Mouse (Mus musculus) heart, embryonic 13.5 days (tissue): ENCODE data around the gene Bsg. TPM values are rescaled to one million over a fixed set of nuclear protein-coding genes. Genes with fewer than 3 reads are reported as not detected.
A peak's percentile ranks its signal among the peaks of the same experiment; 100 is the strongest.
"Not testable (repeated sequence)": the region's sequence is repeated elsewhere in the genome, so short reads cannot be mapped to it uniquely, and the experiment has no call there.

Experiments used
- ATAC-seq: fragments of 200-750 bp; cut with Nextera tagmentation; 2 replicates; pipeline ENCODE4 v1.8.0; 2017; ENCODE audit warnings: moderate TSS enrichment; ENCODE audit not compliant: insufficient number of reproducible peaks, low FRiP score, low TSS enrichment; ENCODE audit errors: extremely low read depth
- H3K27ac ChIP-seq: fragments of 300-500 bp; sonication (generic); replicated peaks from 2 replicates; pipeline ENCODE4 v1.5.1; 2015; ENCODE audit warnings: moderate library complexity, mild to moderate bottlenecking, inconsistent platforms
- H3K27me3 ChIP-seq: fragments of 300-500 bp; sonication (generic); replicated peaks from 2 replicates; pipeline ENCODE4 v1.6.1; 2015; ENCODE audit warnings: mild to moderate bottlenecking, inconsistent platforms
- H3K36me3 ChIP-seq: fragments of 300-500 bp; sonication (generic); 2 replicates; pipeline ENCODE4 v1.6.1; 2015; ENCODE audit warnings: mild to moderate bottlenecking, inconsistent platforms
- H3K4me1 ChIP-seq: fragments of 300-500 bp; sonication (generic); 2 replicates; pipeline ENCODE4 v1.6.1; 2015; ENCODE audit warnings: inconsistent platforms
- H3K4me2 ChIP-seq: fragments of 300-500 bp; sonication (generic); 2 replicates; pipeline ENCODE4 v1.6.1; 2015; ENCODE audit warnings: inconsistent platforms, mild to moderate bottlenecking, moderate library complexity
- H3K4me3 ChIP-seq: fragments of 300-500 bp; sonication (generic); 2 replicates; pipeline ENCODE4 v1.5.1; 2015; ENCODE audit warnings: moderate library complexity, mild to moderate bottlenecking, inconsistent platforms
- H3K9ac ChIP-seq: fragments of 300-500 bp; sonication (generic); 2 replicates; pipeline ENCODE4 v1.6.1; 2015; ENCODE audit warnings: inconsistent platforms, mild to moderate bottlenecking, moderate library complexity
- H3K9me3 ChIP-seq: fragments of 300-500 bp; sonication (generic); 2 replicates; pipeline ENCODE4 v1.6.1; 2016; ENCODE audit warnings: inconsistent platforms
- WGBS: fragments of 180-500 bp; shearing (Covaris S2); methylation state at CpG from one replicate; pipeline ENCODE4 v1.1.7; 2015; ENCODE audit warnings: mixed read lengths; 5-methylcytosine and 5-hydroxymethylcytosine counted together
- polyA plus RNA-seq: library from polyadenylated mRNA; unstranded; fragments of >200 nt; fragmentation: Nextera tagmentation; extraction: Ambion mirVana; gene quantifications from 2 replicates; pipeline ENCODE4 v1.2.1, GENCODE M21; 2015

The Bsg gene
- polyA plus RNA-seq, 1 experiment from 2014 or later, result 1,093 TPM

- Histone ChIP-seq H3K4me3 (no peak overlapping the region), H3K27me3 (no peaks in the 10 kb centered on the region), H3K9me3 (peaks cover 3% of the 10 kb centered on the region; the same call in 1 of the 2 replicates), H3K27ac (peak overlapping the region; percentile 89), H3K9ac (peak overlapping the region; percentile 68), H3K4me1 (peaks cover 35% of the 10 kb centered on the region), H3K36me3 (0 out of 2 replicates have a peak, but pooled peaks cover 5% of the 10 kb centered on the region), H3K4me2 (peak overlapping the region; percentile 49)
- no peak for ATAC-seq
- 57% methylated on average over 13 of the region's 13 CpGs for WGBS
Measured at GRCm38 (mm10) chr10:79695231-79696128, 8.8 kb upstream of the Bsg start.

- Histone ChIP-seq H3K9ac (peak overlapping the region; percentile 68), H3K27me3 (no peaks in the 10 kb centered on the region)
- no peak for ATAC-seq
Measured at GRCm38 (mm10) chr10:79696129-79696651, 8.1 kb upstream of the Bsg start.

GRCm38 (mm10) chr10:79697916-79698315 is 6.4 kb upstream of the Bsg start:
- ATAC-seq, result no peak
- Histone ChIP-seq H3K4me1 (peaks cover 51% of the 10 kb centered on the region), H3K9me3 (no peaks in the 10 kb centered on the region), H3K4me2 (no peak overlapping the region), H3K9ac (no peak overlapping the region), H3K36me3 (no peaks in the 10 kb centered on the region), H3K4me3 (no peak overlapping the region), H3K27ac (no peak overlapping the region), H3K27me3 (no peaks in the 10 kb centered on the region)
- 72% methylated on average over 6 of the region's 6 CpGs for WGBS

More at GRCm38 (mm10) chr10:79696129-79696651, 8.1 kb upstream of the Bsg start:
- Histone ChIP-seq H3K4me2 (peak overlapping the region; percentile 49), H3K27ac (peak overlapping the region; percentile 89), H3K4me3 (peak overlapping the region; percentile 17; the same call in 1 of the 2 replicates), H3K9me3 (peaks cover 3% of the 10 kb centered on the region; the same call in 1 of the 2 replicates), H3K36me3 (0 out of 2 replicates have a peak, but pooled peaks cover 5% of the 10 kb centered on the region), H3K4me1 (peaks cover 42% of the 10 kb centered on the region)
- WGBS, result 35% methylated on average over 9 of the region's 9 CpGs

- H3K9ac ChIP-seq, result no peak overlapping the region
- ATAC-seq, result no peak
- no peaks in the 10 kb centered on the region for H3K27me3 ChIP-seq
- 85% methylated on average over 6 of the region's 6 CpGs for WGBS
- H3K4me2 ChIP-seq, result no peak overlapping the region
- H3K4me3 ChIP-seq, result no peak overlapping the region
- H3K4me1 ChIP-seq, result peaks cover 51% of the 10 kb centered on the region
- no peaks in the 10 kb centered on the region for H3K36me3 ChIP-seq
- H3K27ac ChIP-seq, result no peak overlapping the region
- no peaks in the 10 kb centered on the region for H3K9me3 ChIP-seq
Measured at GRCm38 (mm10) chr10:79698459-79698858, 5.8 kb upstream of the Bsg start.

- H3K4me3 ChIP-seq, result no peak overlapping the region
- no peaks in the 10 kb centered on the region for H3K27me3 ChIP-seq
- H3K27ac ChIP-seq, result peak overlapping the region; percentile 84
- H3K4me2 ChIP-seq, result peak overlapping the region; percentile 40
- H3K4me1 ChIP-seq, result peaks cover 45% of the 10 kb centered on the region
- H3K36me3 ChIP-seq, result no peaks in the 10 kb centered on the region
- no peak for ATAC-seq
- H3K9ac ChIP-seq, result peak overlapping the region; percentile 61
- H3K9me3 ChIP-seq, result no peaks in the 10 kb centered on the region
- WGBS, result 24% methylated on average over 7 of the region's 7 CpGs
Measured at GRCm38 (mm10) chr10:79700676-79701075, 3.6 kb upstream of the Bsg start.

GRCm38 (mm10) chr10:79701443-79702129 is 2.7 kb upstream of the Bsg start:
- peak overlapping the region; percentile 61 for H3K9ac ChIP-seq
- H3K4me1 ChIP-seq, result peaks cover 45% of the 10 kb centered on the region
- no peaks in the 10 kb centered on the region for H3K27me3 ChIP-seq
- no peak for ATAC-seq
- H3K4me3 ChIP-seq, result no peak overlapping the region
- H3K4me2 ChIP-seq, result peak overlapping the region; percentile 40
- no peaks in the 10 kb centered on the region for H3K9me3 ChIP-seq
- peaks cover 5% of the 10 kb centered on the region for H3K36me3 ChIP-seq
- 44% methylated on average over 10 of the region's 10 CpGs for WGBS
- peak overlapping the region; percentile 84 for H3K27ac ChIP-seq

- not testable (repeated sequence) for ATAC-seq, H3K27ac ChIP-seq, H3K4me2 ChIP-seq, H3K9ac ChIP-seq, H3K27me3 ChIP-seq, H3K4me3 ChIP-seq, H3K9me3 ChIP-seq
- WGBS, result 89% methylated on average over 4 of the region's 4 CpGs
- peaks cover 50% of the 10 kb centered on the region for H3K4me1 ChIP-seq
- peaks cover 18% of the 10 kb centered on the region for H3K36me3 ChIP-seq
Measured at GRCm38 (mm10) chr10:79702970-79703369, 1.3 kb upstream of the Bsg start.

- Histone ChIP-seq H3K9ac (peak overlapping the region; percentile 78), H3K9me3 (no peaks in the 10 kb centered on the region), H3K4me3 (peak overlapping the region; percentile 75), H3K36me3 (peaks cover 23% of the 10 kb centered on the region), H3K4me1 (peaks cover 54% of the 10 kb centered on the region), H3K27ac (peak overlapping the region; percentile 84), H3K27me3 (no peaks in the 10 kb centered on the region), H3K4me2 (peak overlapping the region; percentile 97)
- WGBS, result 74% methylated on average over 10 of the region's 10 CpGs
- no peak for ATAC-seq
Measured at GRCm38 (mm10) chr10:79703541-79703940, 750 bp upstream of the Bsg start.

GRCm38 (mm10) chr10:79704970-79705360 is 674 bp downstream of the Bsg start:
- Histone ChIP-seq H3K4me1 (peaks cover 68% of the 10 kb centered on the region), H3K9ac (peak overlapping the region; percentile 95), H3K27ac (peak overlapping the region; percentile 84), H3K4me2 (peak overlapping the region; percentile 97), H3K36me3 (peaks cover 38% of the 10 kb centered on the region), H3K4me3 (peak overlapping the region; percentile 75), H3K27me3 (no peaks in the 10 kb centered on the region), H3K9me3 (no peaks in the 10 kb centered on the region)
- no peak for ATAC-seq
- WGBS, result 2% methylated on average over 10 of the region's 10 CpGs

GRCm38 (mm10) chr10:79705951-79706350 is 1.7 kb downstream of the Bsg start:
- H3K36me3 ChIP-seq, result peaks cover 48% of the 10 kb centered on the region
- ATAC-seq, result peak; percentile 30; the same call in 1 of the 2 replicates
- peak overlapping the region; percentile 75 for H3K4me3 ChIP-seq
- H3K4me2 ChIP-seq, result peak overlapping the region; percentile 97
- no peaks in the 10 kb centered on the region for H3K9me3 ChIP-seq
- peaks cover 68% of the 10 kb centered on the region for H3K4me1 ChIP-seq
- no peaks in the 10 kb centered on the region for H3K27me3 ChIP-seq
- H3K27ac ChIP-seq, result peak overlapping the region; percentile 84
- peak overlapping the region; percentile 95 for H3K9ac ChIP-seq
- 63% methylated on average over 5 of the region's 5 CpGs for WGBS
